Mouse (Mus musculus): ENCODE results near the gene Lpo. TPM values are rescaled to one million over a fixed set of nuclear protein-coding genes. Genes with fewer than 3 reads are reported as not detected.
A peak's percentile ranks its signal among the peaks of the same experiment; 100 is the strongest.
"Not testable (repeated sequence)": the region's sequence is repeated elsewhere in the genome, so short reads cannot be mapped to it uniquely, and the experiment has no call there.

Gene Lpo
- polyA plus RNA-seq (2016; fragmentation: Nextera tagmentation; extraction: Ambion mirVana): 0.53 and 0.79 TPM in 2 replicates

GRCm38 (mm10) chr11:87828239-87828900, at the start of gene Lpo:
Gene Lpo (minus strand): TSS chr11:87828289.
- no peak for ATAC-seq (ENCODE audit: low FRiP score)
- Histone ChIP-seq H3K27me3 (no peaks in the 10 kb centered on the region; the same call in 1 of the 2 replicates), H3K36me3 (no peaks in the 10 kb centered on the region), H3K27ac (0 out of 2 replicates have a peak within 1 kb of the TSS, but pooled peaks have one; percentile 13), H3K4me2 (replicated peaks) (no peak within 1 kb of the TSS), H3K9me3 (replicated peaks) (no peaks in the 10 kb centered on the region), H3K4me3 (no peak within 1 kb of the TSS), H3K9ac (0 out of 2 replicates have a peak within 1 kb of the TSS, but pooled peaks have one; percentile 23), H3K4me1 (peaks cover 11% of the 10 kb centered on the region)
- WGBS: 34% methylated on average over 10 of the region's 10 CpGs

DNA sequence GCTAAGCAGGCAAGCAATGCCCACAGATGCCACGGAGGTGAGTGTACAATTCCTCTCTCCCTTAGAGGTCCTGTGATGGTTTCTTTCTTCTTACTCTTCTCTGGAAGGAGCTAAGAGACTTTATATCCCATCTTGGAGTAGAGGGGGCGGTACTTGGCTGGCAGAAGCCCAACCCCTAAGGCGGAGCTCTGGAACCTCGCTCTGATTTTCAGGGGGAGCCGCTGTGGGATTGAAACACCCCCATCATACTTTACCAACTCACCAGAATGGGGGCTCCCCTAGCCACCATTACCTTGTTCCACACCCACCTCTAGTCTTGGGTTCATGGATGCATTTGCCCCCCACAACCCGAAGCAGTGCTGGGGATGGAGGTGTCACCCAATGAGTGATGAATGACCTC, 47.3 kb upstream of the Lpo start, which contains the start of gene Epx:
Epx (minus strand) TSS at position 101 of the 400 bp plus-strand sequence.
- 77% methylated on average over 6 of the region's 6 CpGs for WGBS
- no peaks in the 10 kb centered on the region for H3K27me3 ChIP-seq
- no peak within 1 kb of the TSS for H3K27ac ChIP-seq
- no peaks in the 10 kb centered on the region for H3K4me1 ChIP-seq
- no peaks in the 10 kb centered on the region for H3K9me3 ChIP-seq (replicated peaks)
- no peak within 1 kb of the TSS for H3K4me3 ChIP-seq
- no peak within 1 kb of the TSS for H3K9ac ChIP-seq
- ATAC-seq (ENCODE audit: low FRiP score): no peak
- no peaks in the 10 kb centered on the region for H3K36me3 ChIP-seq
- no peak within 1 kb of the TSS for H3K4me2 ChIP-seq (replicated peaks)

- Histone ChIP-seq H3K36me3 (no peaks in the 10 kb centered on the region), H3K4me1 (no peaks in the 10 kb centered on the region), H3K27me3 (no peaks in the 10 kb centered on the region), H3K9ac (no peak overlapping the region), H3K4me3 (no peak overlapping the region), H3K4me2 (replicated peaks) (no peak overlapping the region), H3K27ac (no peak overlapping the region), H3K9me3 (replicated peaks) (no peaks in the 10 kb centered on the region)
- no peak for ATAC-seq (ENCODE audit: low FRiP score)
- 49% methylated on average over 8 of the region's 8 CpGs for WGBS
Measured at GRCm38 (mm10) chr11:87871766-87872165, 43.7 kb upstream of the Lpo start.

DNA sequence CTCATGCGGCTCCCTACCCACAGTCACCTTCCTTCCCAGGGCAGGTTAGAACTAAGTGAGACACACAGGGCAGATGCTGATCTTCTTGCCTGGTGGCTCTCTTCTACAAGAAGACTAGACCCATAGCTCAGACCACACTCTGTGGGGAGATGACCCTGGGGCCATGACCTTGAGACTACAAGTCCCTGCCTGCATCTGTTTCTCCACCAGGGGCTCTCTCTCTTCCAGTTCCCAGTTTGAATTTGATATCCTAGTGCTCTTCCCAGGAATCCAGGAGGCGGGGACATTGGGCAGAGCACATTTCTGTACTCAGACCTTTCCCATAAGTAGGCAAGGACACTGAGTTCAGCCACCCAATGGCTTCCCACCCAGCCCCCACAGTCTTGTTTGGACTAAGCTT, 42.0 kb upstream of the Lpo start:
- H3K4me3 ChIP-seq: no peak overlapping the region
- no peak for ATAC-seq (ENCODE audit: low FRiP score)
- H3K27me3 ChIP-seq: no peaks in the 10 kb centered on the region
- WGBS: 88% methylated on average over 2 of the region's 2 CpGs
- H3K27ac ChIP-seq: no peak overlapping the region
- no peak overlapping the region for H3K9ac ChIP-seq
- H3K9me3 ChIP-seq (replicated peaks): no peaks in the 10 kb centered on the region
- H3K4me1 ChIP-seq: no peaks in the 10 kb centered on the region
- no peaks in the 10 kb centered on the region for H3K36me3 ChIP-seq
- H3K4me2 ChIP-seq (replicated peaks): no peak overlapping the region

GRCm38 (mm10) chr11:87866891-87867290, 38.8 kb upstream of the Lpo start:
- not testable (repeated sequence) for H3K4me2 ChIP-seq (replicated peaks); H3K9ac ChIP-seq; H3K27ac ChIP-seq; H3K9me3 ChIP-seq (replicated peaks); H3K4me3 ChIP-seq; H3K27me3 ChIP-seq; H3K4me1 ChIP-seq; H3K36me3 ChIP-seq; ATAC-seq (ENCODE audit: low FRiP score)
- 89% methylated on average over 1 of the region's 2 CpGs for WGBS

DNA sequence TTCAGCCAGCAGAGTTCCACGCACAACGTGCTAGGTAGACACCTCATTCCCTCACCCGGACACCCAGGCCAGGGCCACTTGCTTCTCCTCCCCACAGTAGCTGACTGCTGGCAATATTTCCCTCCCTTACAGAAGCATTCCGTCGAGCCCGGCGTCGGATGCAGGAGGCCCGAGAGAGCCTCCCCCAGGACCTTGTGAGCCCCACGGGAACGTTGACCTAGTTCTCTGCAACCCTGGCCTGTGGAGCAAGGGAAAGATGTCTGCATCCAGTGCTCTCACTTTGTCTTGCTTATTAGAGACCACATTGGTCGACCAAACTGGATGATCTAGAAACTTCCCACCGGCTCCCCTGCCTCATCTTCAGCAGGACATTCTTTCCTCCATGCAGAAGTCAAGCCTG, 34.7 kb upstream of the Lpo start:
- WGBS: 92% methylated on average over 13 of the region's 13 CpGs
- Histone ChIP-seq H3K27ac (no peak overlapping the region), H3K9ac (no peak overlapping the region), H3K27me3 (no peaks in the 10 kb centered on the region), H3K4me2 (replicated peaks) (no peak overlapping the region), H3K4me3 (no peak overlapping the region), H3K36me3 (peaks cover 12% of the 10 kb centered on the region; the same call in 1 of the 2 replicates), H3K4me1 (no peaks in the 10 kb centered on the region), H3K9me3 (replicated peaks) (no peaks in the 10 kb centered on the region)
- no peak for ATAC-seq (ENCODE audit: low FRiP score)

- Histone ChIP-seq H3K27ac (no peak overlapping the region), H3K27me3 (no peaks in the 10 kb centered on the region), H3K9me3 (replicated peaks) (no peaks in the 10 kb centered on the region), H3K9ac (no peak overlapping the region), H3K36me3 (peaks cover 29% of the 10 kb centered on the region), H3K4me1 (no peaks in the 10 kb centered on the region), H3K4me2 (replicated peaks) (no peak overlapping the region), H3K4me3 (no peak overlapping the region)
- ATAC-seq (ENCODE audit: low FRiP score): no peak
- 65% methylated on average over 9 of the region's 9 CpGs for whole genome bisulfite sequencing
Measured at GRCm38 (mm10) chr11:87860426-87860825, 32.3 kb upstream of the Lpo start.

DNA sequence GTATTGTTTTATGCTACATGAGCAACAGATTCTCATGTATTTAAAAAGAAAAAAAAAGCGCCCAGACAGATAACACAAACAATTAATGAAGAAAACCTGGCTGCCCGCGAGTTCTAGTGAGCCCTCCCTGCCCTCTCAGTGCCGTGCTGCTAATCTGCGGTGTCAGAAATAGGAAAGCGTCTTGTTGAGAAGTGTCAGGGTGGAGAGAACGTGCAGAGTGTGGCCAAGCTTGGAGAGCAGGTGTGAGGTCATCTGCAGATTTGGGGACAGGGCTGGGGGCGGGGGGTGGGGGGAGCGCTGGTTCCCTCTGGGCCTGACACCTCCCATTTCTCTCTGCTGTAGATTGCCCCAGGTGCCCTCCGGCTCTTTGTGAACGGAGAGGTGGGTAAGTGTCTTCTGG, 31.2 kb upstream of the Lpo start:
- 91% methylated on average over 11 of the region's 11 CpGs for WGBS
- no peaks in the 10 kb centered on the region for H3K4me1 ChIP-seq
- H3K9me3 ChIP-seq (replicated peaks): no peaks in the 10 kb centered on the region
- H3K36me3 ChIP-seq: peaks cover 29% of the 10 kb centered on the region
- no peak overlapping the region for H3K4me2 ChIP-seq (replicated peaks)
- H3K9ac ChIP-seq: no peak overlapping the region
- ATAC-seq (ENCODE audit: low FRiP score): no peak
- H3K27me3 ChIP-seq: no peaks in the 10 kb centered on the region
- H3K27ac ChIP-seq: no peak overlapping the region
- H3K4me3 ChIP-seq: no peak overlapping the region

DNA sequence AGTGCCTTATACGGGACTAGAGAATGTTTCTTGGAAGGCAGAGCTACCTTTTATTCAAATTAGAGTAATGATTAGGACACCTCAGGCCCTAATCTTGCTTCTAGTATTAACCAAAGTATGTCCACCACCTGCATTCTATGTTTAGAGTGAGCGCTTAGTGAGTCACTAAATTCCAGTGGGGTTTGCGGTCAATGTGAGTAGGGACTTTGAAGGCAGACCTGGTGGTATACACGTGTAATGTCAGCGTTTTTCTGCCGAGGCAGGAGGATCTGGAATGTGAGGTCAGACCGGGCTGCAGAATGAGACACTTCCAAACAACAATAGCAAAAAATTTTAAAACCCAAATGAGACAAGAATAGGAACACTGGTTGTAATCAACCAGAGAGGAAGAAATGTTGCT, 26.5 kb upstream of the Lpo start:
- H3K9me3 ChIP-seq (replicated peaks): no peaks in the 10 kb centered on the region
- no peak for ATAC-seq (ENCODE audit: low FRiP score)
- WGBS: 88% methylated on average over 7 of the region's 7 CpGs
- no peaks in the 10 kb centered on the region for H3K27me3 ChIP-seq
- peaks cover 12% of the 10 kb centered on the region for H3K4me1 ChIP-seq
- no peak overlapping the region for H3K27ac ChIP-seq
- H3K36me3 ChIP-seq: peaks cover 19% of the 10 kb centered on the region
- no peak overlapping the region for H3K9ac ChIP-seq
- H3K4me2 ChIP-seq (replicated peaks): no peak overlapping the region
- no peak overlapping the region for H3K4me3 ChIP-seq

DNA sequence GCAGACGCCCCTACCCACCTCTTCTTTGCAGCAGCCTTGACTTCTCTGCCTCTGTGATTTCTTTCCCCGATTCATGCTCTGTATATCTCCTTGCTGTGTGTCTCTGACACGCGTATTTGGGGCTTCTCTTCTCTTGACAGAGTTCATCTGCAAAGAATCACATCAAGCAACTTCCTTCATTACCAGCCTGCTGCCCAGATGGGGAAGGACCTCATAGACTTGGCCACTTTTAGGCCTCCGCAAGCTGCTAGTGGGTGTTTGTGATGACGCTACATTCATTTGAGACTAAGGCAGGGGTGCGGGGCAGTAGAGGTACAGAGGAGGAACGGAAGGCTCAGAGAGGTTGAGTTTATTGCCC, 25.5 kb upstream of the Lpo start:
- peak; percentile 50 for ATAC-seq (ENCODE audit: low FRiP score)
- H3K36me3 ChIP-seq: peaks cover 19% of the 10 kb centered on the region
- peak overlapping the region; percentile 70 for H3K4me2 ChIP-seq (replicated peaks)
- H3K27me3 ChIP-seq: no peaks in the 10 kb centered on the region
- no peaks in the 10 kb centered on the region for H3K9me3 ChIP-seq (replicated peaks)
- peak overlapping the region; percentile 61 for H3K4me3 ChIP-seq
- peaks cover 12% of the 10 kb centered on the region for H3K4me1 ChIP-seq
- 37% methylated on average over 8 of the region's 8 CpGs for WGBS
- peak overlapping the region; percentile 61 for H3K9ac ChIP-seq
- H3K27ac ChIP-seq: peak overlapping the region; percentile 30; the same call in 1 of the 2 replicates

GRCm38 (mm10) chr11:87852690-87853596, 24.9 kb upstream of the Lpo start, which contains the start of gene Mks1:
Gene Mks1 (plus strand): TSS chr11:87853215.
- ATAC-seq (ENCODE audit: low FRiP score): peak; percentile 95
- 7% methylated on average over 40 of the region's 40 CpGs for WGBS
- Histone ChIP-seq H3K36me3 (peaks cover 18% of the 10 kb centered on the region), H3K27ac (peak within 1 kb of the TSS; percentile 30; the same call in 1 of the 2 replicates), H3K9me3 (replicated peaks) (no peaks in the 10 kb centered on the region), H3K4me1 (peaks cover 12% of the 10 kb centered on the region), H3K27me3 (no peaks in the 10 kb centered on the region), H3K9ac (peak within 1 kb of the TSS; percentile 61), H3K4me3 (peak within 1 kb of the TSS; percentile 61), H3K4me2 (replicated peaks) (peak within 1 kb of the TSS; percentile 70)

DNA sequence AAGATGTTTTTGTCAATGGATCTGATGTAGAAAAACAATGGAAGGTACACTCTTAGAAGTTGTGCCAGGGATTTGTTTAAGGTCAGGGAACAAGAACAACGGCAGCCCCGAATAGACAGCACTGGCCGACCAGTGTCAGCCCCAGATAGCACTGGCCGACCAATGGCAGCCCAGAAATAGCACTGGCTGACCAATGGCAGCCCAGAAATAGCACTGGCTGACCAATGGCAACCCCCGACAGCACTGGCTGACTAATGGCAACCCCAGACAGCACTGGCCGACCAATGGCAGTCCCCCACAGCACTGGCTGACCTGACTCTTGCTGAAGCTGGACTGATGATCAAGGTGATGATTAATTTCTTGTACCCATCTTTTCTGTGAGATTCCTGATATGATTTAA, 19.8 kb upstream of the Lpo start:
- 64% methylated on average over 6 of the region's 6 CpGs for WGBS
- H3K4me3 ChIP-seq: no peak overlapping the region

More for the DNA sequence above, 19.8 kb upstream of the Lpo start:
- H3K27ac ChIP-seq: no peak overlapping the region
- H3K9ac ChIP-seq: no peak overlapping the region
- no peak for ATAC-seq (ENCODE audit: low FRiP score)
- H3K4me2 ChIP-seq (replicated peaks): no peak overlapping the region
- no peaks in the 10 kb centered on the region for H3K36me3 ChIP-seq
- no peaks in the 10 kb centered on the region for H3K27me3 ChIP-seq
- H3K4me1 ChIP-seq: peaks cover 4% of the 10 kb centered on the region
- H3K9me3 ChIP-seq (replicated peaks): no peaks in the 10 kb centered on the region
